ENCODE assay signal across 9 mouse cellular contexts in genomic region chr9:100439481-100439880, GRCm38 (mm10). TPM values are rescaled to one million over a fixed set of nuclear protein-coding genes. Genes with fewer than 3 reads are reported as not detected.
DNase-seq lines count a peak whose midpoint lies in the region; ATAC-seq and TF ChIP-seq lines count a peak whose summit lies in the region.
"Had no signal": no experiment of that assay in that cellular context is flagged by ENCODE, and none has a peak within 500 bp of the region (broad histone marks: within the 10 kb centered on the region; RNA-seq: fewer than 3 reads in every experiment).

No protein-coding gene starts in this region.

- peak overlapping the region; percentile 84 for H3K27ac ChIP-seq in hindbrain, embryonic 13.5 days

- no peaks in the 10 kb centered on the region for H3K27me3 ChIP-seq in C2C12 (ENCODE audit: control insufficient read depth, insufficient read depth, insufficient read length)
- H3K27me3 ChIP-seq in hindbrain, embryonic 13.5 days, result 0 out of 2 replicates have a peak, but pooled peaks cover 3% of the 10 kb centered on the region

- 18% methylated on average over 8 of the region's 8 CpGs for WGBS in hindbrain, embryonic 13.5 days

- no peaks in the 10 kb centered on the region for H3K9me3 ChIP-seq in hindbrain, embryonic 13.5 days
- H3K9me3 ChIP-seq: G1E had no signal

- ATAC-seq in hindbrain, embryonic 13.5 days (ENCODE audit: low FRiP score), result peak; percentile 88
- ATAC-seq in megakaryocyte progenitor cell, adult 5-6 weeks (replicated peaks; ENCODE audit: poor library complexity), result peak; percentile 77
- no peak for ATAC-seq in megakaryocyte-erythroid progenitor cell, adult 5-6 weeks (replicated peaks; ENCODE audit: low FRiP score, low TSS enrichment, poor library complexity, severe bottlenecking)

- no peaks in the 10 kb centered on the region for H3K79me2 ChIP-seq in C2C12 (ENCODE audit: control insufficient read depth, insufficient read depth)

- no peak overlapping the region for H3ac ChIP-seq in C2C12 (ENCODE audit: control insufficient read depth, insufficient read length, low read depth)

- H3K79me3 ChIP-seq in C2C12 (ENCODE audit: low read depth), result no peaks in the 10 kb centered on the region

- peaks cover 16% of the 10 kb centered on the region for H3K4me1 ChIP-seq in hindbrain, embryonic 13.5 days (replicated peaks)

- TF ChIP-seq CTCF in C2C12 (IDR thresholded peaks at IDR 0.05; ENCODE audit: control insufficient read depth, insufficient read depth, insufficient read length), result no peak

- peak overlapping the region; percentile 6 for H3K4me2 ChIP-seq in hindbrain, embryonic 13.5 days

- H3K4me3 ChIP-seq in C2C12 (ENCODE audit: insufficient read depth, poor library complexity, severe bottlenecking), result no peak overlapping the region
- H3K4me3 ChIP-seq in hindbrain, embryonic 13.5 days, result no peak overlapping the region

- H3K9ac ChIP-seq in hindbrain, embryonic 13.5 days, result no peak overlapping the region

- DNase-seq in adrenal gland, postnatal 14 days, result peak; percentile 51
- no peak for DNase-seq in kidney, postnatal 4 days
- DNase-seq in kidney, adult 8-10 months, result no peak
- DNase-seq in cerebellum, adult 8-10 months, result no peak

- no peaks in the 10 kb centered on the region for H3K36me3 ChIP-seq in C2C12 (ENCODE audit: control insufficient read depth, insufficient read depth)
- H3K36me3 ChIP-seq in hindbrain, embryonic 13.5 days, result no peaks in the 10 kb centered on the region
- H3K36me3 ChIP-seq: G1E had no signal

TF ChIP-seq in C2C12, 6 proteins besides CTCF, POLR2A, EP300 and RAD21:
- peak; percentile 27 for TF ChIP-seq CEBPB (IDR thresholded peaks at IDR 0.05; ENCODE audit: low read depth)
- no peak for TF ChIP-seq MAX (IDR thresholded peaks at IDR 0.05)
- TF ChIP-seq MYOD1 (IDR thresholded peaks at IDR 0.05; ENCODE audit: control insufficient read depth, insufficient read length, low read depth), result no peak

RNA-seq across cellular contexts. Expression of gene Il20rb, which starts 47.1 kb away (rescaled TPM):
- 0.35 TPM for polyA plus RNA-seq in C2C12 (2012; fragmentation: generic; extraction: Trizol)
- 0.74 and 1.6 TPM in 2 replicates for total RNA-seq in adrenal gland, postnatal 14 days (2021)
- 0.53 and 0.63 TPM in 2 replicates for polyA plus RNA-seq in hindbrain, embryonic 13.5 days (2015; fragmentation: Nextera tagmentation; extraction: Ambion mirVana)
- total RNA-seq in megakaryocyte progenitor cell, adult 5-6 weeks (2015), result 0.94 and 1.1 TPM in 2 replicates
- total RNA-seq in megakaryocyte progenitor cell, adult 5-6 weeks (2017), result 1.7 TPM in 2 replicates
- total RNA-seq in megakaryocyte-erythroid progenitor cell, adult 5-6 weeks (2014; fragmentation: Nextera tagmentation), result 1.9 and 2.1 TPM in 2 replicates
- 0.65 and 2.0 TPM in 2 replicates for total RNA-seq in megakaryocyte-erythroid progenitor cell, adult 5-6 weeks (2017)
